Mouse (Mus musculus) stomach, embryonic 15.5 days (tissue): ENCODE measurements around the gene Cabp1. TPM values are rescaled to one million over a fixed set of nuclear protein-coding genes. Genes with fewer than 3 reads are reported as not detected.
"Not testable (repeated sequence)": the region's sequence is repeated elsewhere in the genome, so short reads cannot be mapped to it uniquely, and the experiment has no call there.

Source experiments
- ATAC-seq: fragments of 200-750 bp; cut with Nextera tagmentation; 2 replicates; pipeline ENCODE4 v1.8.0; 2017; ENCODE audit warnings: low read depth, moderate number of reproducible peaks, moderate TSS enrichment; ENCODE audit not compliant: insufficient read depth, low FRiP score
- H3K27ac ChIP-seq: fragments of 300-500 bp; sonication (generic); 2 replicates; pipeline ENCODE4 v1.5.1; 2015; ENCODE audit warnings: mild to moderate bottlenecking, inconsistent platforms
- H3K27me3 ChIP-seq: fragments of 300-500 bp; sonication (generic); replicated peaks from 2 replicates; pipeline ENCODE4 v1.6.1; 2015; ENCODE audit warnings: inconsistent platforms
- H3K36me3 ChIP-seq: fragments of 300-500 bp; sonication (generic); 2 replicates; pipeline ENCODE4 v1.6.1; 2015; ENCODE audit warnings: inconsistent platforms
- H3K4me1 ChIP-seq: fragments of 300-500 bp; sonication (generic); 2 replicates; pipeline ENCODE4 v1.6.1; 2015; ENCODE audit warnings: inconsistent platforms
- H3K4me2 ChIP-seq: fragments of 300-500 bp; sonication (generic); 2 replicates; pipeline ENCODE4 v1.6.1; 2015; ENCODE audit warnings: mild to moderate bottlenecking, inconsistent platforms
- H3K4me3 ChIP-seq: fragments of 300-500 bp; sonication (generic); replicated peaks from 2 replicates; pipeline ENCODE4 v1.5.1; 2015; ENCODE audit warnings: inconsistent platforms
- H3K9ac ChIP-seq: fragments of 300-500 bp; sonication (generic); 2 replicates; pipeline ENCODE4 v1.6.1; 2015; ENCODE audit warnings: inconsistent platforms
- H3K9me3 ChIP-seq: fragments of 300-500 bp; sonication (generic); 2 replicates; pipeline ENCODE4 v1.6.1; 2016; ENCODE audit warnings: inconsistent platforms
- WGBS: fragments of 180-500 bp; shearing (Covaris S2); methylation state at CpG from one replicate; pipeline ENCODE4 v1.1.7; 2015; 5-methylcytosine and 5-hydroxymethylcytosine counted together
- polyA plus RNA-seq: library from polyadenylated mRNA; unstranded; fragments of >200 nt; fragmentation: Nextera tagmentation; extraction: Ambion mirVana; gene quantifications from 2 replicates; pipeline ENCODE4 v1.2.1, GENCODE M21; 2015

Cabp1 gene
- polyA plus RNA-seq, 1 experiment from 2014 or later, result 1.6 TPM

DNA sequence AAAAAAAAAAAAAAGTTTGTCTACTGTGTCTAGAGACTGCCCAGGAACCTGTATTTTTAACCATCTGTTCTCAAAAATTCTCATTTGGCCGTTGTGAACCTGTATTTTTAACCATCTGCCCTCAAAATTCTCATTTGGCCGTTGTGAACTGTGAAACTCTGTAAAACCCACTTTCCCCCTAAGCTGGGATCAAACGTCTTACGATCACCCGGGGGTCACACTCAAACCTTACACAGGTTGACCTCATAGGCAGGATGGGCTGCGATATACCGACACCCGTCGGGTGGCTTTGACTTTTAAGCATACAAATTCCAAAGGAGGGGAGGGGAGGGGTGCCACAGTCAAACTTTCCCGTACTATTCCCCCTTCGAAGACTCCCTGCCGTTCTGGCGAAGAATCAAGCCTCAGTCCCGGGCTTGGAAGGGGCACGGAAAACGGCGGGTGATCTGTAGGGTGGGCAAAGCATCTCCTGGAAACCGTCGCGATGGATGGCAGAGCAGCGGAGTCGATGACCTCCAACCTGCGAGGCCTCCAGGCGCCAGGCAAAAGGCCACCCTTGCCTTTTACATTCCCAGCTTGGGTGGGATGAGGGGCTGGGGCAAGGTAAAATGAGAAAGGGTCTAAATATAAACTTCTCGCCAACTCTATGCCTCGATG is 37.1 kb downstream of the Cabp1 start:
- peak overlapping the region; percentile 82 for H3K4me2 ChIP-seq
- peak overlapping the region; percentile 86 for H3K4me3 ChIP-seq
- H3K36me3 ChIP-seq, result no peaks in the 10 kb centered on the region
- under 1% methylated on average over 26 of the region's 26 CpGs for WGBS
- no peaks in the 10 kb centered on the region for H3K9me3 ChIP-seq
- peak overlapping the region; percentile 98 for H3K9ac ChIP-seq
- H3K27ac ChIP-seq, result peak overlapping the region; percentile 90
- no peaks in the 10 kb centered on the region for H3K27me3 ChIP-seq
- ATAC-seq, result no peak
- peaks cover 46% of the 10 kb centered on the region for H3K4me1 ChIP-seq

DNA sequence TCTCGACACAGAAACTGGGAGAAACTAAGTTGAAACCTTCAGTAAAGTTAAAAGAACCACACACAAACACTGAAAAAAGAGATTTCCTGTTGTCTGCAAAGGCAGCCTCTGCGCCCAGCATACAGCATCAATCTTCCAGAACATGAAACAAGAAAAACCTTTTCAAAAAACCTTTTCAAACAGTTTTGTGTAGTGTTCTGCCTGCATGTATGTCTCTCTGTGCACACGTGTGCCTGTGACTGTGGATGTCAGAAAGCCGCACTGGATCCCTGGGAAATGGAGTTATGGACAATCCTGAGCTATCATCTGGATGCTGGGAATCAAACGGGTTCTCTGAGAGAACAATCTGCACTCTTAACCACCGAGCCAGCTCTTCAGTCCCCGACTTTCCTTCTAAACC is 37.8 kb downstream of the Cabp1 start:
- no peaks in the 10 kb centered on the region for H3K9me3 ChIP-seq
- ATAC-seq, result no peak
- peak overlapping the region; percentile 63 for H3K27ac ChIP-seq
- H3K9ac ChIP-seq, result peak overlapping the region; percentile 33; the same call in 1 of the 2 replicates
- H3K4me1 ChIP-seq, result peaks cover 45% of the 10 kb centered on the region
- no peaks in the 10 kb centered on the region for H3K36me3 ChIP-seq
- WGBS, result 39% methylated on average over 7 of the region's 7 CpGs
- no peaks in the 10 kb centered on the region for H3K27me3 ChIP-seq
- peak overlapping the region; percentile 82 for H3K4me2 ChIP-seq
- H3K4me3 ChIP-seq, result peak overlapping the region; percentile 86

DNA sequence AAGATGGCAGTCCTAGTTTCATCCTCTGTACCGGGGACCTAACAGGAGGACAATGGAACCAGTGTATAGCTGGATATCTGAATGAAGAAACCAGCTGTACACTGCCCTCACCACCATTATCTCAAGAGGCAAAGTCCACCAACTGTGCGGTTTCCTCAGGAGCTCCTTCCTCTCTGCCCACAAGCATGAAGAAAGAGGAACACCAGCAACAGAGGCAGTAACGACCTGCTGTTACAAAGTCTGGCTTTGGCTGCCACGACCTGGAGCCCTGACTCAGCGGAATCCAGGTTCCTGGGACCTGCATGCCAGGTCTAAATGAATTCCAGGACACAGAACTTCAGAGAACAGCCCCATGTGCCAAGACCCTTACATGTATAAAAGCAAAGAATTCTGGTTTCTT is 38.4 kb downstream of the Cabp1 start:
- 27% methylated on average over 5 of the region's 5 CpGs for WGBS
- H3K36me3 ChIP-seq, result peaks cover 4% of the 10 kb centered on the region
- no peaks in the 10 kb centered on the region for H3K27me3 ChIP-seq
- no peak for ATAC-seq
- H3K27ac ChIP-seq, result peak overlapping the region; percentile 63
- H3K9ac ChIP-seq, result no peak overlapping the region
- peak overlapping the region; percentile 82 for H3K4me2 ChIP-seq
- H3K4me3 ChIP-seq, result peak overlapping the region; percentile 86
- H3K9me3 ChIP-seq, result no peaks in the 10 kb centered on the region
- peaks cover 43% of the 10 kb centered on the region for H3K4me1 ChIP-seq

DNA sequence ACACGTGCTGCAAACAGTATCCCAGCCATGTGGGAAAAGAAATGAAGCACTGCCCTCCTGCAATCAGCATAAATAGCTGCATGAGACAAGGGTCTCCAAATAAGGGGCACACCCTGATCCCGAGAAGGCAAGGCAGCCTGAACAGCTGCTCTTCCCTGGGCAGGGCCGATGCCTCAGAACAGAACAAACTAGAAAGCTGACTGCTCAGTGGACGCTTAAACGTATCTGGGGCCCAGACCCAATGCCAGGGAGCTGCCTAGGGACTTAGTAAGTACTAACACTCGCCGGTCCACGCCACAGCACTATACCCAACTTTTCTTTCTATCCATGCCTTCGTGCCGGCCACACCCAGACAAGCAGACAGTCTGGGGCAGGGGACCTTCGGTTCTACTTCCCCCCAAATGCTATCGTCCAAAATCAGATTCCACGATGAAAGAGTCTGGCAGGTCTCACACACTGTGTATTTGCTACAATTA is 39.0 kb downstream of the Cabp1 start:
- no peaks in the 10 kb centered on the region for H3K27me3 ChIP-seq
- H3K27ac ChIP-seq, result peak overlapping the region; percentile 63
- peak overlapping the region; percentile 86 for H3K4me3 ChIP-seq
- H3K4me1 ChIP-seq, result peaks cover 43% of the 10 kb centered on the region
- no peak overlapping the region for H3K9ac ChIP-seq
- peak overlapping the region; percentile 82 for H3K4me2 ChIP-seq
- 46% methylated on average over 13 of the region's 13 CpGs for WGBS
- H3K9me3 ChIP-seq, result no peaks in the 10 kb centered on the region
- H3K36me3 ChIP-seq, result peaks cover 10% of the 10 kb centered on the region
- no peak for ATAC-seq

DNA sequence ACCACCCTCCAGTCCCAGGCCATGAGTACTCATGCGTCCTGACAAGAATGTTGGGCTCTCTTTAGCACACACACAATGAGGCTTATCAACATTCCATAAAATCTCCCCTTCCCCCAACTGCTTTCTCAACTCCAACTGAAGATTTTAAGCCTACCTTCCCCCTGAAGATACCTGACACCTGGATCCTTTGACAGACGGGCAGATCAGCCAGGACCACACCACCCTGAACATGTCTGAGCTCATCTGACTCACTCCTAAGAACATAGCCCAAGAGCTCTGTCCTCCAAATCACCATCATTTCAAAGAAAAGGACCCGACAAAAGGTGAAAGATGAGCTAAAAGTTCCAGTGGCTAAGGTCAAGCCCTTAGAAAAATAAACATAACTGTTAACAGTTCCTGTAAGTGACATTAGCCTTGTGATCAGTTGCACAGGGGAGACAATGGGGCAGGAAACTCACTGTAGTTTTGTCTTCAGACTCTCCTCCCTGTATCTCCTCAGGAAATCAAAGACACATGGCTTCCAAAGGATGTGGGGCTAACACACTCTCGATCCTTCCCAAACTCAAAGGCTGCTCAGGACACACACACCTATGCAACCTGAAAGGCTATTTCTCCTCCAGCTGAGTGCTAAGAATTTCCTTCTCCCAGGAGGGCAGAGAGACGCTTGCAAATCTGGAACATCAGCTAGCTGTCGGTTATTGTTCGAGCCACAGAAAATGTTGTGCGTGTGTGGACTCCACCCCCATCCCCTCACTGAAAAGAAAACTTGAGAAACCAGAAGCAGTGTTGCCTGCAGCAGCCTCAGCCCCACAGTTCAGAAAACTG is 41.8 kb downstream of the Cabp1 start:
- Histone ChIP-seq H3K9me3 (no peaks in the 10 kb centered on the region), H3K27me3 (no peaks in the 10 kb centered on the region), H3K9ac (no peak overlapping the region), H3K36me3 (peaks cover 32% of the 10 kb centered on the region), H3K27ac (peak overlapping the region; percentile 41; the same call in 1 of the 2 replicates), H3K4me1 (peaks cover 38% of the 10 kb centered on the region), H3K4me3 (no peak overlapping the region), H3K4me2 (peak overlapping the region; percentile 6; the same call in 1 of the 2 replicates)
- ATAC-seq, result no peak
- WGBS, result 35% methylated on average over 8 of the region's 8 CpGs

DNA sequence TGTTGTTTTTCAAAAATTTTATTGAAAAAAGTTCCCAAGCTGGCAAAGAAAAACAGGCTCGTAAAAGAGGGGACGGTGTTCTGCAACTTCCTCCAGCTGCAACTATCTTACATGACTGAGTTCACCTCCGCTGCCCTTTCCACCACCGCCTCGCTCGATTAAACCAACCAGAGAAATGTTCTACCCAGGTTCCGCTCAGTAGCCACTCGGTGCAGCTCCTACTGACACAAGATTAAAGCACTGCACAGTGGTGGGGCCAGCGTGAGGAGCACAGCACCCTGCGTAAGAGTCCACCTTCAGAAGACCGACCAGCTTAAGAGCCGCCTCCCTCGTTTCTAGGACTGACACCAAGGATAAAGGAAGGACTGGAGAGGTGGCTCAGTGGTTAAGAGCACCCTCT is 42.7 kb downstream of the Cabp1 start:
- Histone ChIP-seq H3K4me1 (peaks cover 37% of the 10 kb centered on the region), H3K4me3 (no peak overlapping the region), H3K27me3 (no peaks in the 10 kb centered on the region), H3K9me3 (no peaks in the 10 kb centered on the region), H3K36me3 (peaks cover 40% of the 10 kb centered on the region), H3K4me2 (no peak overlapping the region), H3K9ac (no peak overlapping the region), H3K27ac (no peak overlapping the region)
- 85% methylated on average over 13 of the region's 13 CpGs for WGBS
- ATAC-seq, result no peak

DNA sequence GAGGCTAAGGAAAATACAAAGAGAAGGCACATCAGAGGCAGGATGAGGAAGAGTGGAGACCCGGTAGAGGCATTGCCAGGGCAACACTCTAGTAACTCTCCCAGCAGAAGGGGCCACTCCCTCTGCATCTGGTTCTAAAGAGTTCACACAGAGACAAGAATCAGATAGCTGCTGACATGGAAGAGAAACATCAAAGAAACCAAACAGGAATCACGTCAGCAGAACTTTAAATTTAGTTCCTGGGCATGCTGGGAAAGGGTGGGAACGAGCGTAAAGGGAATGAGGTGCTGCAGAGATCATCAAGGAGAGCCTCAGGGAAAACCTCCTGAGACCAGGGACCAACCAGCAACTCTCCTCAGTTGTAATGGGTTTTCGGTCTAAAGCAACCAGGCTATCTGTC is 43.2 kb downstream of the Cabp1 start:
- no peak overlapping the region for H3K9ac ChIP-seq
- H3K4me3 ChIP-seq, result no peak overlapping the region
- ATAC-seq, result no peak
- no peak overlapping the region for H3K27ac ChIP-seq
- no peak overlapping the region for H3K4me2 ChIP-seq
- 85% methylated on average over 5 of the region's 5 CpGs for WGBS
- H3K27me3 ChIP-seq, result no peaks in the 10 kb centered on the region
- H3K36me3 ChIP-seq, result peaks cover 44% of the 10 kb centered on the region
- H3K4me1 ChIP-seq, result peaks cover 33% of the 10 kb centered on the region
- H3K9me3 ChIP-seq, result no peaks in the 10 kb centered on the region

DNA sequence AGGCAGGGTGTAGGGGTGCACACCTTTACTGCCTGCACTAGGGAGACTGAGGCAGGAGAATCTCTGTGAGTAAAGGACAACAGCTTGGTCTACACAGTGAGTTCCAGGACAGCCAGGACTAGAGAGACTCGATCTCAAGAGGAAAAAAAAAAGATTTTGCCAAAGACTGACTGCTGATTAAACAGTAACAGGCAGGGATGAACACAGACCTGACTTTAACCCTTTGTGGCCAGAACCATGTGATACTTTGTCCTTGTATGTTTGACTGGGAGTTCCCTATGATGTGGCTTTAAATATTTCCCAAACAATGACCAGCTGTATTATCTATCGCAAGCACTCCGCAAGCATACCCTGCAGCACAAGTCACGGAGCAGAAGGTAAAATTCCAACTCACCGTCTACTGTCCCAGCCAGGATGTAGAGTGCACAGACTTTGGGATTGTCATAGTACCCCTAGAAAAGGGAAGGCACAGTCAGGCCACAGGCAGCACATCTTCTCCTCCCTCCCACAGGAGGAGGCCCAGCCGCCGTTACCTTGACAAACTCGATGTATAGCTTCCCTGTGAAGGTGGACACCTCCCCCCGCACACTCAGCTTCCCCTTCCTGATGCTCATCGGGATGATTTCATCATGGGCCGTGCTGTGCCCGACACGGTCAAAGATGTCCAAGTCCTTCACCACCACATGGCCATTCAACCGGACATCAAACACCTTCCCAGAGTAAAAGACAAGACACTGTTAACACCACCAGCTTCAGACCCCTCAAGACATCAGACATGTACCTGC is 44.3 kb downstream of the Cabp1 start:
- H3K27me3 ChIP-seq, result no peaks in the 10 kb centered on the region
- H3K4me1 ChIP-seq, result peaks cover 21% of the 10 kb centered on the region
- ATAC-seq, result no peak
- no peak overlapping the region for H3K4me2 ChIP-seq
- H3K27ac ChIP-seq, result no peak overlapping the region
- H3K9me3 ChIP-seq, result no peaks in the 10 kb centered on the region
- H3K36me3 ChIP-seq, result peaks cover 48% of the 10 kb centered on the region
- H3K9ac ChIP-seq, result no peak overlapping the region
- H3K4me3 ChIP-seq, result no peak overlapping the region
- WGBS, result 90% methylated on average over 14 of the region's 14 CpGs

DNA sequence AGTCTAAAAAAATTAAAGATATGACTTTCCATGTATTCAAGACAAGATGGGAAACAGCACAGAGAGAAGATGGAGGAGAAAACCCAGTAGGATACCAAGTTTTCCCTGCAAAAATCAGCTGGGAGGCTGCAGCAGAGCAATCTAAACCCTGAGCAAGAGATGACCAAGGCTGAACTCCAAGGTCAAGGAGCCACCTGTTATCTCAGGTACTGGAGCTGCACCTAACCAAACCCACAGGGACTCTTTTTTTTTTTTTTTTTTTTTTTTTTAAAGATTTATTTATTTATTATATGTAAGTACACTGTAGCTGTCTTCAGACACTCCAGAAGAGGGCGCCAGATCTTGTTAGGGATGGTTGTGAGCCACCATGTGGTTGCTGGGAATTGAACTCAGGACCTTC is 45.3 kb downstream of the Cabp1 start:
- not testable (repeated sequence) for H3K4me3 ChIP-seq, H3K9me3 ChIP-seq, H3K27ac ChIP-seq, H3K9ac ChIP-seq, ATAC-seq, H3K4me2 ChIP-seq, H3K27me3 ChIP-seq
- H3K36me3 ChIP-seq, result peaks cover 48% of the 10 kb centered on the region
- WGBS, result no CpG with 5 or more reads among the region's 1 CpGs
- peaks cover 13% of the 10 kb centered on the region for H3K4me1 ChIP-seq

DNA sequence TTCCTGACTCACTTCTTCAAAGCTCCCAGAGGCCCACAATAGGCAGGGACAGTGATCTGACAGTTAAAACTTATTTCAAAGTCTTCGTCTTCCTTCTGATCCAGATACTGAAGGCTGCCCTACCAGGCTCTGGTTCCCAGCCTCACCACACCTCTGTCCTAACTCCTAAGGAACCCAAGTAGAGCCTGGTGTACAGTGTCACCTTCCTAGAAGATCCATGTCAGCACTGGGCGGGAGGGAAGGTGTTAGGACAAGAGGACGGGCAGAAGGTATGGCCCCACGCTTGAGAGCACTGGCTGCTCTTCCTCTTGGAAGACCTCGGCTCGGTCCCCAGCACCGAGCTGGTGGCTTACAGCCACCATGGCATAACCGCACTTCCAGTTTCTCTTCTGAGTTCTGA is 45.8 kb downstream of the Cabp1 start:
- no peak overlapping the region for H3K4me3 ChIP-seq
- ATAC-seq, result no peak
- H3K9ac ChIP-seq, result no peak overlapping the region
- 92% methylated on average over 8 of the region's 8 CpGs for WGBS
- no peaks in the 10 kb centered on the region for H3K27me3 ChIP-seq
- H3K4me1 ChIP-seq, result peaks cover 10% of the 10 kb centered on the region
- no peak overlapping the region for H3K4me2 ChIP-seq
- H3K27ac ChIP-seq, result no peak overlapping the region
- peaks cover 48% of the 10 kb centered on the region for H3K36me3 ChIP-seq
- H3K9me3 ChIP-seq, result no peaks in the 10 kb centered on the region

DNA sequence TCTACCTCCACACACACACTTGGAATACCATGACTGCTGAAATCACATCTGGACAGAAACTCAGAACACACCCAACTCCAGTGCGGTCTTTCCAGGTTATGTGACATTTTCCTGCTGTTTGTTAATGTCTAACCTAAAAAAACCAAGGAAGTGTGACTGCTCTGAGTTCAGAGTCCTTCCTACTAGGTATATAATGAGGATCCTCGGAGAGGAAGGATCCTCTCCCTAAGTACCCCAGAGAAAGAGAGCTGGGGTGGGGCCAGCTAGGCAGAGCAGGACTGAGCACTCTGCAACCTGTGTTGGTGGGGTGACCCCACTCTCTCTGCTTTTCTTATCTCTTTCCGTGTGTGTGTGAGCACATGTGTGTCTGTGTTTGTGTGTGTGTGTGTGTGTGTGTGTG is 46.8 kb downstream of the Cabp1 start:
- Histone ChIP-seq H3K4me2 (no peak overlapping the region), H3K9me3 (no peaks in the 10 kb centered on the region), H3K9ac (no peak overlapping the region), H3K4me3 (no peak overlapping the region), H3K27me3 (no peaks in the 10 kb centered on the region), H3K4me1 (peaks cover under 1% of the 10 kb centered on the region; the same call in 1 of the 2 replicates), H3K27ac (no peak overlapping the region), H3K36me3 (peaks cover 51% of the 10 kb centered on the region)
- WGBS, result 80% methylated on average over 3 of the region's 3 CpGs
- no peak for ATAC-seq

DNA sequence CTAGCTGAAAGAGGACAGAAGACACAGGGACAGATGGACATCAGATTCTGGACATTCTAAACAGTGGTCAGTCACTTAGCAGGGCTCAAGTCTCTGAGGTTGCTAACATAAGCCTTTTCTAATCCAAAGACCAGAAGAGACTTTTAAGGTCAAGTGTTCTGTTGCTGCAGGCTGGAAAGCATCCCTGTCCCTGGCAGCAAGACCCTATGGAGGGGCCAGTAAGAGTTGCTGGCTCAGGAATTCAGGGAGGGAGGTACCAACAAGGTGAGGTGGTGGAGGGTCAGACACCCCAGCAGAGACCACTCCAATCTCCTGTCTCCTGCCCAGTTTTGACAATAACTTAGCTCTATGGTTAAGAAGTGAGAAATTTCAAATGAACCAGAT is 47.4 kb downstream of the Cabp1 start:
- no peak overlapping the region for H3K4me3 ChIP-seq
- no peaks in the 10 kb centered on the region for H3K4me1 ChIP-seq
- no peaks in the 10 kb centered on the region for H3K9me3 ChIP-seq
- H3K27ac ChIP-seq, result no peak overlapping the region
- no peak for ATAC-seq
- H3K4me2 ChIP-seq, result no peak overlapping the region
- H3K36me3 ChIP-seq, result peaks cover 51% of the 10 kb centered on the region
- H3K27me3 ChIP-seq, result no peaks in the 10 kb centered on the region
- H3K9ac ChIP-seq, result no peak overlapping the region
